ENCODE assay signal across 9 mouse cellular contexts in genomic region chr5:35737231-35737901, GRCm38 (mm10). TPM values are rescaled to one million over a fixed set of nuclear protein-coding genes. Genes with fewer than 3 reads are reported as not detected.
DNase-seq lines count a peak whose midpoint lies in the region; ATAC-seq and TF ChIP-seq lines count a peak whose summit lies in the region.
"Had no signal": no experiment of that assay in that cellular context is flagged by ENCODE, and none has a peak within 500 bp of the region (broad histone marks: within the 10 kb centered on the region; RNA-seq: fewer than 3 reads in every experiment).

No protein-coding gene starts in this region.

- no peak for TF ChIP-seq EP300 in CH12.LX (IDR thresholded peaks at IDR 0.05; ENCODE audit: low read length)

- TF ChIP-seq CTCF in CH12.LX (conservative IDR thresholded peaks at IDR 0.05 in 1 of 2, IDR thresholded peaks at IDR 0.05 in 1 of 2; ENCODE audit: low read depth in 2 of 2, low read length in 2 of 2), result no peak

- no peaks in the 10 kb centered on the region for H3K9me3 ChIP-seq in CH12.LX (replicated peaks; ENCODE audit: low read length)
- H3K9me3 ChIP-seq in heart, embryonic 14.5 days (ENCODE audit: control insufficient read depth, low read length), result no peaks in the 10 kb centered on the region
- H3K9me3 ChIP-seq in neural tube, embryonic 15.5 days (replicated peaks), result no peaks in the 10 kb centered on the region
- H3K9me3 ChIP-seq: limb, embryonic 13.5 days had no signal

- no peak overlapping the region for H3K27ac ChIP-seq in CH12.LX (ENCODE audit: insufficient read depth, low read depth)
- peak overlapping the region in 1 of 2 experiments; percentile 68; a peak in 2 of 4 replicates for H3K27ac ChIP-seq in heart, embryonic 14.5 days (replicated peaks in 1 of 2; ENCODE audit: control insufficient read depth in 1 of 2, insufficient read depth in 1 of 2, low read depth in 2 of 2, low read length in 2 of 2)
- H3K27ac ChIP-seq in neural tube, embryonic 15.5 days (replicated peaks), result no peak overlapping the region
- H3K27ac ChIP-seq: limb, embryonic 13.5 days had no signal

- peak; percentile 63 to 79 for DNase-seq in cerebellum, postnatal 14 days
- DNase-seq in cerebellum, adult 8-10 months, result no peak
- DNase-seq in CH12.LX (ENCODE audit: extremely low read depth), result no peak
- peak; percentile 86 to 91 for DNase-seq in kidney, postnatal 25 days
- no peak for DNase-seq in layer of hippocampus, adult 11-12 months (ENCODE audit: low spot score)
- no peak for DNase-seq in T-cell, adult 2 months (ENCODE audit: low spot score)

- dilution Hi-C loops in CH12.LX (cut with MboI; ENCODE audit: extremely low pct_ligation_motif_present, extremely low pct_unique_long_range_greater_than_20kb, low sequenced_read_pairs), result no loop called here

- no peak for TF ChIP-seq POLR2A in CH12.LX (IDR thresholded peaks at IDR 0.05; ENCODE audit: low read depth, low read length)

- H3K79me2 ChIP-seq in CH12.LX (replicated peaks; ENCODE audit: control insufficient read depth, extremely low read depth, insufficient read depth, poor library complexity, severe bottlenecking), result no peaks in the 10 kb centered on the region

- no peak overlapping the region for H3K9ac ChIP-seq in CH12.LX (ENCODE audit: insufficient read depth, low read depth)
- no peak overlapping the region for H3K9ac ChIP-seq in heart, embryonic 14.5 days (ENCODE audit: low read length)
- H3K9ac ChIP-seq in neural tube, embryonic 15.5 days (replicated peaks), result no peak overlapping the region
- H3K9ac ChIP-seq: limb, embryonic 13.5 days had no signal

- H3K36me3 ChIP-seq in CH12.LX (replicated peaks in 1 of 2; ENCODE audit: control insufficient read depth in 1 of 2, insufficient read depth in 1 of 2, low read length in 1 of 2), result no peaks in the 10 kb centered on the region
- no peaks in the 10 kb centered on the region for H3K36me3 ChIP-seq in heart, embryonic 14.5 days (ENCODE audit: control insufficient read depth, insufficient read depth, low read length)
- H3K36me3 ChIP-seq in neural tube, embryonic 15.5 days, result no peaks in the 10 kb centered on the region
- H3K36me3 ChIP-seq: limb, embryonic 13.5 days had no signal

- 28% methylated on average over 20 of the region's 20 CpGs for WGBS in heart, embryonic 14.5 days
- 75% methylated on average over 20 of the region's 20 CpGs for WGBS in neural tube, embryonic 15.5 days

- peaks cover 9% of the 10 kb centered on the region for H3K27me3 ChIP-seq in CH12.LX (replicated peaks)
- H3K27me3 ChIP-seq in heart, embryonic 14.5 days (ENCODE audit: control insufficient read depth, insufficient read depth, low read length), result no peaks in the 10 kb centered on the region; the same call in 1 of the 2 replicates
- peaks cover 19% of the 10 kb centered on the region for H3K27me3 ChIP-seq in neural tube, embryonic 15.5 days (replicated peaks)

- H3K4me2 ChIP-seq in CH12.LX (ENCODE audit: insufficient read depth, low read depth, poor library complexity, severe bottlenecking), result peak overlapping the region; percentile 43
- H3K4me2 ChIP-seq in heart, embryonic 14.5 days (ENCODE audit: low read length), result peak overlapping the region; percentile 42
- no peak overlapping the region for H3K4me2 ChIP-seq in neural tube, embryonic 15.5 days
- H3K4me2 ChIP-seq: limb, embryonic 13.5 days had no signal

- peak; percentile 51 for ATAC-seq in heart, embryonic 14.5 days (ENCODE audit: insufficient number of reproducible peaks, insufficient read depth, low FRiP score, low read depth)
- ATAC-seq in neural tube, embryonic 15.5 days (ENCODE audit: low FRiP score), result no peak

- H3K4me1 ChIP-seq in CH12.LX (ENCODE audit: control insufficient read depth in 1 of 2, insufficient read depth in 2 of 2), result peaks cover 15 to 35% of the 10 kb centered on the region in 2 experiments
- H3K4me1 ChIP-seq in heart, embryonic 14.5 days (ENCODE audit: control insufficient read depth in 2 of 2, insufficient read depth in 2 of 2, low read length in 2 of 2), result peaks cover 50 to 53% of the 10 kb centered on the region in 2 experiments
- H3K4me1 ChIP-seq in neural tube, embryonic 15.5 days, result no peaks in the 10 kb centered on the region

- no peak for TF ChIP-seq RAD21 in CH12.LX (IDR thresholded peaks at IDR 0.05; ENCODE audit: low read depth, low read length)

- no peak overlapping the region for H3K4me3 ChIP-seq in CH12.LX (replicated peaks in 1 of 3; ENCODE audit: low read depth in 2 of 3, low read length in 2 of 3, poor library complexity in 1 of 3)
- no peak overlapping the region for H3K4me3 ChIP-seq in heart, embryonic 14.5 days (ENCODE audit: control insufficient read depth in 1 of 2, insufficient read depth in 1 of 2, low read depth in 1 of 2, low read length in 2 of 2)
- no peak overlapping the region for H3K4me3 ChIP-seq in neural tube, embryonic 15.5 days (replicated peaks)
- H3K4me3 ChIP-seq: limb, embryonic 13.5 days had no signal

- in situ Hi-C loops in CH12.LX (cut with MboI; ENCODE audit: low pct_ligation_motif_present, low pct_unique_long_range_greater_than_20kb, low sequenced_read_pairs), result loop anchor here (10.0 kb wide), 1 partner anchor 127 kb away; no protein-coding TSS in a partner anchor

TF ChIP-seq in CH12.LX, 34 proteins besides CTCF, POLR2A, EP300 and RAD21:
- TF ChIP-seq UBTF (IDR thresholded peaks at IDR 0.05; ENCODE audit: low read depth, low read length) (no peak), KAT2A (IDR thresholded peaks at IDR 0.05; ENCODE audit: insufficient replicate concordance, low read length) (0 out of 2 replicates have a peak, but pooled peaks have one; percentile 54), SMC3 (IDR thresholded peaks at IDR 0.05; ENCODE audit: low read depth, low read length) (no peak), BHLHE40 (IDR thresholded peaks at IDR 0.05; ENCODE audit: low read depth, low read length) (peak; percentile 93), ETS1 (conservative IDR thresholded peaks at IDR 0.05; ENCODE audit: low read depth, low read length) (peak; percentile 51)

RNA-seq across cellular contexts. Expression of gene Sh3tc1, which starts 2.4 kb away (rescaled TPM):
- 0.85 and 0.97 TPM in 2 replicates for total RNA-seq in CH12.LX (2012; rRNA removed)
- 1.2 and 1.4 TPM in 2 replicates for total RNA-seq in CH12.LX (2014; rRNA removed)
- 2.3 and 3.5 TPM in 2 replicates for polyA plus RNA-seq in CH12.LX (2012; ENCODE audit: insufficient read length, low read depth)
- polyA plus RNA-seq in heart, embryonic 14.5 days (2014; fragmentation: Nextera tagmentation; extraction: Ambion mirVana), result 6.3 and 7.8 TPM in 2 replicates
- 3.6 and 4.1 TPM in 2 replicates for polyA plus RNA-seq in neural tube, embryonic 15.5 days (2015; fragmentation: Nextera tagmentation; extraction: Ambion mirVana)

RNA-seq across cellular contexts. Expression of gene Ablim2, which starts 20.3 kb away (rescaled TPM):
- total RNA-seq in CH12.LX (2012; rRNA removed) (3.7 and 11.0 TPM in 2 replicates), CH12.LX (2014; rRNA removed) (4.7 and 12.2 TPM in 2 replicates)
- 2.6 and 4.4 TPM in 2 replicates for polyA plus RNA-seq in CH12.LX (2012; ENCODE audit: insufficient read length, low read depth)
- polyA plus RNA-seq in heart, embryonic 14.5 days (2014; fragmentation: Nextera tagmentation; extraction: Ambion mirVana), result 3.7 and 4.0 TPM in 2 replicates
- polyA plus RNA-seq in neural tube, embryonic 15.5 days (2015; fragmentation: Nextera tagmentation; extraction: Ambion mirVana), result 29.5 and 31.8 TPM in 2 replicates

RNA-seq across cellular contexts. Expression of gene Htra3, which starts 57.8 kb away (rescaled TPM):
- total RNA-seq in CH12.LX (2012; rRNA removed) (not detected in 2 replicates), CH12.LX (2014; rRNA removed) (not detected in 2 replicates)
- polyA plus RNA-seq in CH12.LX (2012; ENCODE audit: insufficient read length, low read depth), result not detected in 2 replicates
- polyA plus RNA-seq in heart, embryonic 14.5 days (2014; fragmentation: Nextera tagmentation; extraction: Ambion mirVana), result 7.6 and 7.8 TPM in 2 replicates
- 21.3 and 23.9 TPM in 2 replicates for polyA plus RNA-seq in neural tube, embryonic 15.5 days (2015; fragmentation: Nextera tagmentation; extraction: Ambion mirVana)

Comparison
In these comparisons a context has a peak if more than half of its experiments do, and no peak if none do; other contexts are left out.
1. DNase-seq: peak in cerebellum, postnatal 14 days (2 of 2) and kidney, postnatal 25 days (2 of 2); none in cerebellum, adult 8-10 months (single experiment), CH12.LX (single experiment), layer of hippocampus, adult 11-12 months (single experiment) and T-cell, adult 2 months (single experiment).